Mouse (Mus musculus): Measurements from ENCODE around the gene Gm11127.
A peak's percentile ranks its signal among the peaks of the same experiment; 100 is the strongest.
"Not testable (repeated sequence)": the region's sequence is repeated elsewhere in the genome, so short reads cannot be mapped to it uniquely, and the experiment has no call there.

The Gm11127 gene

GRCm38 (mm10) chr17:36031583-36032331 lies 26.4 kb downstream of the Gm11127 start:
- DNase-seq (ENCODE audit: low spot score), result not testable (repeated sequence)

- DNase-seq (ENCODE audit: low spot score), result peak; percentile 2
Observed at GRCm38 (mm10) chr17:36030703-36031582, 27.2 kb downstream of the Gm11127 start.

GRCm38 (mm10) chr17:36030046-36030702 lies 28.0 kb downstream of the Gm11127 start:
- peak; percentile 1 for DNase-seq (ENCODE audit: low spot score)

GRCm38 (mm10) chr17:36028879-36029619 lies 29.1 kb downstream of the Gm11127 start:
- peak; percentile 2 for DNase-seq (ENCODE audit: low spot score)

GRCm38 (mm10) chr17:36027663-36028062 lies 30.5 kb downstream of the Gm11127 start:
- no peak for DNase-seq (ENCODE audit: low spot score)

- peak; percentile 2 for DNase-seq (ENCODE audit: low spot score)
Observed at GRCm38 (mm10) chr17:36025901-36026300, 32.3 kb downstream of the Gm11127 start.

GRCm38 (mm10) chr17:36025197-36025596 lies 33.0 kb downstream of the Gm11127 start:
- peak; percentile 3 for DNase-seq (ENCODE audit: low spot score)

- peak; percentile 93 for DNase-seq (ENCODE audit: low spot score)
Observed at GRCm38 (mm10) chr17:36023710-36024654, 34.2 kb downstream of the Gm11127 start.

GRCm38 (mm10) chr17:36022922-36023321 lies 35.2 kb downstream of the Gm11127 start:
- DNase-seq (ENCODE audit: low spot score), result peak; percentile 10

GRCm38 (mm10) chr17:36022098-36022497 lies 36.1 kb downstream of the Gm11127 start:
- no peak for DNase-seq (ENCODE audit: low spot score)

- peak; percentile 2 for DNase-seq (ENCODE audit: low spot score)
Observed at GRCm38 (mm10) chr17:36021309-36021708, 36.9 kb downstream of the Gm11127 start.

GRCm38 (mm10) chr17:36020191-36021073 lies 37.7 kb downstream of the Gm11127 start, which contains the start of gene H2-T24:
TSS of gene H2-T24 (minus strand) at chr17:36020560.
- peak; percentile 63 for DNase-seq (ENCODE audit: low spot score)

GRCm38 (mm10) chr17:36019519-36019918 lies 38.7 kb downstream of the Gm11127 start:
- DNase-seq (ENCODE audit: low spot score), result peak; percentile 2

- no peak for DNase-seq (ENCODE audit: low spot score)
Observed at GRCm38 (mm10) chr17:36018979-36019378, 39.2 kb downstream of the Gm11127 start.

- DNase-seq (ENCODE audit: low spot score), result peak; percentile 3
Observed at GRCm38 (mm10) chr17:36017046-36017445, 41.1 kb downstream of the Gm11127 start.

GRCm38 (mm10) chr17:36014977-36015376 lies 43.2 kb downstream of the Gm11127 start:
- no peak for DNase-seq (ENCODE audit: low spot score)

All from adipocyte (in vitro differentiated cells).